Mouse (Mus musculus): ENCODE results near the gene Gm45140.

Gene Gm45140

DNA sequence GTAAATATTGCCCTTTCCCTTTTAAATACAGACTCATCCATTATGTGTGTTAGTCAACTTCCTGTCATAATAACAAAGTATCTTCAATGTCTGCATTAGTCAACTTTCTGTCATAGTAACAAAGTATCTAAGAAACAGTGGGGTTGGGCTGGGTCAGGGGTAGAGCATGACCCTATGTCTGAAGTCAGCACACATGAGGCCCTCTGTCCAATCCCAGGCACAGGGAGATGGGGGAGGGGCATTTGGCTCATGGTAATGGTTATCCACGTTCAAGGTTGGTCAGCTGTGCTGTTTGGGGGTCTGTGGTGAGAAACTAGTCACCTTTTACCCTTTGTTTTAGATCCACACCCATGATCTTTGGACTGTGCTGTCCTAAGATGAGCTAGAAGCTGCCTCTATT is 90.3 kb downstream of the Gm45140 start:
- CTCF ChIA-PET, result no interaction called here
- POLR2A ChIA-PET, result interaction anchor here in 1 of 4 experiments (0.6 kb wide), 1 partner anchor 266 kb away, joined by 6 read pairs; no protein-coding TSS in a partner anchor

DNA sequence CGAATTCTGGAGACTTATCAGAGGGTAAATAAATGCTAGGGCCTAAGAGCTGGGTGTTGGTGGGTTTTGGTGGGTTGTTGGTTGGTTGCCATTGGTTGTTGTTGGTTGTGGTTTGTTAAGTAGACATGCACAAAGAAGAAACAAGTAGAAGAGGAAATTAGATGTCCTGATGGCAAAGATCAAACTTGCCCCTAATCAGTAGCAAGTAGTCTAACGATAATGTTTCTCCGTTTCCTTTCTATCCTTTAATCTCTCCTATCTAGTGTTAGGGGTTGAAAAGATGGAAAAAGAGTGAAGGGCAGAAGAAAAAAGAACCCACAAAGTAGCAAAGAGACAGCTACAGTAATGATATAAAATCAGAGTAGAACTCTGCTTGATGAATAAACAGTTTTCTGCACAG is 91.0 kb downstream of the Gm45140 start:
- ChIA-PET CTCF (interaction anchor here in 1 of 4 experiments (1.0 kb wide), 1 partner anchor 12 kb away, joined by 3 read pairs; no protein-coding TSS in a partner anchor), POLR2A (interaction anchor here in 1 of 4 experiments (0.6 to 1.3 kb wide), 3 partner anchors 10 to 266 kb away, joined by 3 to 6 read pairs (median 3); no protein-coding TSS in a partner anchor)

DNA sequence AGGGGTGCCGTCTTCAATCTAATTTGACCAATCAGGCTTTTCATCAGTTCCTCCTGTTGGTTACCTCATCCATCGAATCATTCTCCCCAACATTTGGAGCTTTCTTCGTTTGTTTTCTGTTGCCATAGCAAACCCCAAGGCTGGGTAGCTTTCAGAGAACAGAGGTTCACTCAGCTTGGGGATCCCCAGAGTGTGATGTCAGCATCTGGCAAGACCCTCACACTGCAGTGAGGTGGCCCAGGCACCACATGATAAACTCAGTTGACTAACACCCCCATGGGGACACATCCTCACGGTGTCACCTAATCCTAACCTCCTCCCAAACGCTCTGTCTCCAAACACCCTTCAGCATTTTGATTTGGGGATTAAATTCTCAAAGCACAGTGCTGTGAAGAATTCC is 92.3 kb downstream of the Gm45140 start:
- CTCF ChIA-PET, result no interaction called here
- POLR2A ChIA-PET, result interaction anchor here in 1 of 4 experiments (0.9 to 1.8 kb wide), 3 partner anchors 12 to 162 kb away, joined by 3 to 6 read pairs (median 3); partner anchors contain the start of gene Efcc1

DNA sequence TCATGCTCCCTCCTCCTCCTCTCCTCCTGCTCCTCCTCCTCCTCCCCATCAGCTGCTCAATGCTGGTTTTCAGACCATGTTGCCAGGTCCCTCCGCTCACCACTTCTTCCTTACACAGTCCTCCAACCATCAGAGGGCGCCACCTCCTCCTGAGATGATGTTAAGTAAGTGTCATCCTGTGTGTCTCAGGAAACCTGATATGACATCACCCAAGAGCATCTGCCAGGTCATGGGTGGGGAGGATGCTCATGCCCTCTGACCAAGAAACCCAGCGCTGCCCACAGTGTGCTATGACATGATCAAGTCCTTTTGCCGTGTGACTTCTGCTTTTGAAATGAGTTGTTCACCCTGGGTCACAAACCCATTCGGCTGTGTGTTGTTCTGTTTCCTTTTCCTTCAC is 92.8 kb downstream of the Gm45140 start:
- CTCF ChIA-PET, result interaction anchor here in 2 of 4 experiments (0.6 to 1.5 kb wide), 4 partner anchors 8 to 11 kb away, joined by 3 read pairs; no protein-coding TSS in a partner anchor
- POLR2A ChIA-PET, result interaction anchor here in 2 of 4 experiments (0.9 to 1.8 kb wide), 2 partner anchors 12 kb away, joined by 4 to 6 read pairs; partner anchors contain the start of gene Efcc1 (in 2 of the 2)

DNA sequence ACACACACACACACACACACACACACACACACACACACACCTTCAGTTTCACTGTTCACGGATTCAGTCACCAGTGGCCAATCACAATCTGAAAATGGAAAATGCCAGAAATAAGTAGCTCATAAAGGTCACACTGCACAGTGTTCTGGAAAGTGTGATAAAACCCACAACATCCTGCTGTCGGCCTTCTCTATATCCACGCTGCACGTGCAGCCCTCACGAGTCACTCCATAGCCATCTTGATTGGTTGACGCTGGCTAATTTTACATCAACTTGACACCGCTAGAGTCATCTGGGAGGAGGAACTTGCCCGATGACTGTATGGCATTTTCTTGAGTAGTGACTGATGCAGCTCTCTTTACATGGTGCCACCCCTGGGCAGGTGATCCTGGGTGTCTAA is 93.6 kb downstream of the Gm45140 start:
- CTCF ChIA-PET, result interaction anchor here in 2 of 4 experiments (0.6 to 1.5 kb wide), 4 partner anchors 9 to 10 kb away, joined by 3 read pairs; no protein-coding TSS in a partner anchor
- POLR2A ChIA-PET, result interaction anchor here in 2 of 4 experiments (0.7 to 1.0 kb wide), 3 partner anchors 11 to 614 kb away, joined by 3 to 4 read pairs (median 3); partner anchors contain the start of genes Efcc1 (in 1 of the 2) and Isy1 (in 1 of the 2)

DNA sequence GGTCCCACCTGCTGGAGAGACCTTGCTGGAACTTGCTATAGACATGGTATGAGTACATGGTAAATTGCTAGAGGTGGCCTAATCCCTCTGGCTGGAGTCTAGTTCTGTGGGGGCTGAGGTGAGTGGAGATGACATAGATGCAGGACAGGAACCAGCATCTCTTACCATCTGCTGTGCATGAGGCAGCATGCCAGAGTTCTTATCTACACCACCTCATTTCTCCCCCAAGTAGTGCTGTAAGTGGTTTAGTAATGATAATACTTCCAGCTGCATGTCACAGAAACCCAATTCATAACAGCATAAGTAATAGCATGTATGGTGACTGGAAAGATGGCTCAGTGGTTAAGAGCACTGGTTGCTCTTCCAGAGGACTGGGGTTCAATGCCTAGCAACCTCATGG is 95.1 kb downstream of the Gm45140 start:
- CTCF ChIA-PET, result no interaction called here

DNA sequence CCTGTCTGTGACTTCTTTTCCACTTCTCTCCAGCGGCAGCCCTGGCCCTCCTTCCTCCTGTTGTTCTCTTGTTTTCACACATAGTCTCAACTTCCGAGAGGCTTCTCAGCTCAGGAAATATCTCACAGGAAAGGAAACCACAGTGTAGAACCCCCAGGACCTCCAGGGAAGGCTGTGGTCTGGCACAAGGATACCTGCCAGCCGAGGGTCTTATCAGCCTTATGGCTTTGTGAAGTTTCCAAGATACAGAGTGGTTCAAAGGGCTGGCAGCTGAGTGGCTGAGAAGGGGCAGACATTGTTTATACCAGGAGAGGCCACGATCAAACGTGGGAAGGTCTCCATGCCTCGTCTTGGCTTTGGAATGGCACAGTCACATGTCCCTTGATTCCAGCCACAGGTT is 95.7 kb downstream of the Gm45140 start:
- ChIA-PET CTCF (no interaction called here), POLR2A (interaction anchor here in 2 of 4 experiments (0.5 to 1.1 kb wide), 3 partner anchors 17 to 22 kb away, joined by 3 to 5 read pairs (median 3); no protein-coding TSS in a partner anchor)

More for the DNA sequence above, 95.1 kb downstream of the Gm45140 start:
- POLR2A ChIA-PET, result interaction anchor here in 1 of 4 experiments (1.1 kb wide), 1 partner anchor 18 kb away, joined by 3 read pairs; no protein-coding TSS in a partner anchor
